Mouse (Mus musculus): ENCODE measurements at regions not wholly inside any gene's neighbourhood (a gene's known extent, or its start where the extent isn't known, plus 50 kb on each side); places are given as distances from the start of the nearest gene placed in this dataset.

DNA sequence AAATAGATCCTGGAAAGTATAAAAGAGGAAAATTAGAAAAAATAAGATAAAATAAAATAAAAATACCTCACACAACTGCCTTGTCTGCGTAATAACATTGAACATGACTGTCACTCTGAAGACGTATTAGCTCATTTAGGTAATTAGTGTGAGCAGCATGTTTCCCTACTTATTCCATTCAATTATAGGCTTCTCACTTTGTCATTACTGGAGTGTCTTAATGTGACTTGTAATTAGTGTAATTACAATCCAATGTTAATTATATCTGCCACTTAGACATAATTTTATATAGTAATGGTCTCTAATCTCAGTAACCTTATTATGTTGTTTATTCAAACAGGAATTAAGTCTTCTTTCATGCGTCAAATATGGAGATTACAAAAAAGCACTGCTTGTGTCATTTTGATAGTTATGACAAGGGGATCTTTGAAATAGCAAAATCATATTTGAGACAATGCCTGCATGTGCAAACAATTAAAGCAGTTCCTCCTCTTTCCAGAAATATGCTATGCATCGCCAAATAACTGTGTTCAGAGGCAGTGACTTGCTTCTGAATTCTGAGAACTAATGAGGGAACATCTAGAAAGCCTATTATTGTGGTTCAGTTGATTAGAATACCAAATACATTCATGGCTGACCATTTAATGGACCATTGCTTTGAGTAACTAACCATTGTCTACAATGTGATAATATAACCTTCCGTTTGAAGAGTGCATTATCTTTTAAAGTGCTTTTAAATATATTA lies 979.7 kb upstream of the Acvr2a start:
- WGBS: 51% methylated on average over 5 of the region's 5 CpGs
- H3K4me1 ChIP-seq (ENCODE audit: control insufficient read depth, insufficient read depth, low read depth, low read length): no peaks in the 10 kb centered on the region
- no peaks in the 10 kb centered on the region for H3K36me3 ChIP-seq (ENCODE audit: control insufficient read depth, insufficient read depth, low read length)
- H3K9ac ChIP-seq (ENCODE audit: low read depth, low read length): no peak overlapping the region
- no peaks in the 10 kb centered on the region for H3K27me3 ChIP-seq (replicated peaks; ENCODE audit: control insufficient read depth, insufficient read depth, low read length)
- no peaks in the 10 kb centered on the region for H3K9me3 ChIP-seq (ENCODE audit: control insufficient read depth, low read length)
- H3K4me2 ChIP-seq (ENCODE audit: low read length): no peak overlapping the region
- no peak overlapping the region for H3K4me3 ChIP-seq (ENCODE audit: low read length)
- no peak overlapping the region for H3K27ac ChIP-seq (ENCODE audit: low read depth, low read length)
- ATAC-seq: peak; percentile 80

DNA sequence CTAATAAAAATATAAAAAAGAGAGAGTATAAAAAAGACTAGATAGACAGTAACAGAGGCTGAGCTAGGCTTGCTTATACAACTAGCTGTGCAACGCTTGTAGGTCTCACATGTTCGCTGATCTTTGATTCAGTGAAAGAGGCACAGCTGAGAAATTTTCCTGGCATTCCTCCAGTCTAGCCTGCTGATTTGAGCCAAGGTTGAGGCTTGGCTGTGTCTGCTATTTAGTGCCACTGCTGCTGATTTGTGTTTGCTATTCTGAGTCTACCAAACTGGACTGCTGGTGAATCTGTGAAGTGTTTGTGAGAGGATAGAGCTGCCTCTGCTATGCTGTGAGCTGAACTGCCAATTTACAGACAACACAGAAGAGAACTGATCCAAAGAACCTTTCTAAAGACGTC lies 956.7 kb upstream of the Acvr2a start:
- WGBS: 70% methylated on average over 3 of the region's 3 CpGs
- Histone ChIP-seq H3K4me1 (ENCODE audit: control insufficient read depth, insufficient read depth, low read depth, low read length) (no peaks in the 10 kb centered on the region), H3K9ac (ENCODE audit: low read depth, low read length) (no peak overlapping the region), H3K27me3 (replicated peaks; ENCODE audit: control insufficient read depth, insufficient read depth, low read length) (no peaks in the 10 kb centered on the region), H3K36me3 (ENCODE audit: control insufficient read depth, insufficient read depth, low read length) (no peaks in the 10 kb centered on the region), H3K4me3 (ENCODE audit: low read length) (no peak overlapping the region), H3K27ac (ENCODE audit: low read depth, low read length) (no peak overlapping the region), H3K4me2 (ENCODE audit: low read length) (no peak overlapping the region), H3K9me3 (ENCODE audit: control insufficient read depth, low read length) (no peaks in the 10 kb centered on the region)
- peak; percentile 52; the same call in 1 of the 2 replicates for ATAC-seq

DNA sequence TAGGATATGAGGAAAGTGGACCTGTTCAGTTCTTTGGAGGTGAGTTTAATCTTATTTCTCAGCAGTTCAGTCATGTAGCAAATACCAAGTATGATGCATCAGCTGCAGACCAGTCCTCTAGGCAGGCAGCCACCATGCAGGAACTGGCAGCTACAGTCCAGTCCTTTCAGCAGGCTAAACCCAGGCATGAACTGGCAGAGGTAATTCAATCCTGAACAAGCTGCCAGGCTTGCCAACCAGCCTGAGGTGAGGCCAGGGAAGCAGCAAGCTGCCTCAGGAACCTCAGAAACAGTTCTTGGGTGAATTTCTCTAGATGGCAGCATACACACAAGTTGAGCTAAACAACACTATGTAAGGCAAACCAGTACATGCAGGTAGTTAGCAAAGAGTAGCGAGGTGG lies 951.5 kb upstream of the Acvr2a start:
- no peaks in the 10 kb centered on the region for H3K27me3 ChIP-seq (replicated peaks; ENCODE audit: control insufficient read depth, insufficient read depth, low read length)
- H3K36me3 ChIP-seq (ENCODE audit: control insufficient read depth, insufficient read depth, low read length): no peaks in the 10 kb centered on the region
- no peaks in the 10 kb centered on the region for H3K4me1 ChIP-seq (ENCODE audit: control insufficient read depth, insufficient read depth, low read depth, low read length)
- ATAC-seq: no peak
- H3K4me2 ChIP-seq (ENCODE audit: low read length): no peak overlapping the region
- 96% methylated on average over 1 of the region's 1 CpGs for WGBS
- H3K9me3 ChIP-seq (ENCODE audit: control insufficient read depth, low read length): no peaks in the 10 kb centered on the region
- no peak overlapping the region for H3K27ac ChIP-seq (ENCODE audit: low read depth, low read length)
- H3K9ac ChIP-seq (ENCODE audit: low read depth, low read length): no peak overlapping the region
- H3K4me3 ChIP-seq (ENCODE audit: low read length): no peak overlapping the region

DNA sequence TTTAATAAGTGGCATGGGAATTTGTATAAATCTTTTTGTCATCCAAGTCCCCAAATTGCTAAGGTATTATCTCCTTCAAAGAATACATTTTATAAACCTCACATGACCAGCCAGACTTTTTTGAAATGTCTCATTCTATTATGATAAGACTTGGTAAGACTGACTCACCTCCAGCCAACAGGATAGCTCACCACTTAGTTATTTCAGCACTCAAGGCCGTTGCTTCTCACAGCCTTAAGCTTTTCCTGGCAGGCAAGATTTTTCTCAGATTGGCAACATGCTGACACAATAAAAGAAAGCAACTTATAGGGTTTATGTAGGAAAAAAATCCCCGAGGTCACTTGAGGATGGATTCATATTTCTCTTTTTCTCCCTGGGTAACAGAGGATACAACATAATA lies 935.9 kb upstream of the Acvr2a start:
- Histone ChIP-seq H3K4me2 (ENCODE audit: low read length) (no peak overlapping the region), H3K4me1 (ENCODE audit: control insufficient read depth, insufficient read depth, low read depth, low read length) (no peaks in the 10 kb centered on the region), H3K4me3 (ENCODE audit: low read length) (no peak overlapping the region), H3K9ac (ENCODE audit: low read depth, low read length) (no peak overlapping the region), H3K36me3 (ENCODE audit: control insufficient read depth, insufficient read depth, low read length) (no peaks in the 10 kb centered on the region), H3K27ac (ENCODE audit: low read depth, low read length) (no peak overlapping the region), H3K27me3 (replicated peaks; ENCODE audit: control insufficient read depth, insufficient read depth, low read length) (no peaks in the 10 kb centered on the region), H3K9me3 (ENCODE audit: control insufficient read depth, low read length) (peaks cover 2% of the 10 kb centered on the region; the same call in 1 of the 2 replicates)
- ATAC-seq: no peak
- WGBS: 70% methylated on average over 2 of the region's 2 CpGs

DNA sequence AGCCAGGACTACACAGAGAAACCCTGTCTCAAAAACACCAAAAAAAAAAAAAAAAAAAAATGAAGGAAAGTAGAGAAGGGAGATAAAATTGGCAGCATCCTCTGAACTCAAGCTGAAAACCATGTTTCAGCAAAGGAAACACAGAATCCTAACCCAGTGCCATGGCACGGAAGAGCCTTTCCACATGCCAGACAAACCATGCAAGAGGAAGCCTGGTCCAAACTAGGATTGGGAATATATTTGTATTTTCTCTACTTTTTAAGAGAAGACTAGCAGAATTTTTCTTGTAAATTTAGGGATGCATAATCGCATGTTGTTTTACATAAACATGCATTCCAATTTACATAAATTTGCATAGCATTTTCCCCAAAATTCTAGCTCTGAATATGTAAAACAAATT lies 934.8 kb upstream of the Acvr2a start:
- Histone ChIP-seq H3K36me3 (ENCODE audit: control insufficient read depth, insufficient read depth, low read length) (no peaks in the 10 kb centered on the region), H3K4me1 (ENCODE audit: control insufficient read depth, insufficient read depth, low read depth, low read length) (no peaks in the 10 kb centered on the region), H3K27me3 (replicated peaks; ENCODE audit: control insufficient read depth, insufficient read depth, low read length) (no peaks in the 10 kb centered on the region), H3K9ac (ENCODE audit: low read depth, low read length) (no peak overlapping the region), H3K27ac (ENCODE audit: low read depth, low read length) (no peak overlapping the region), H3K4me2 (ENCODE audit: low read length) (no peak overlapping the region), H3K4me3 (ENCODE audit: low read length) (no peak overlapping the region), H3K9me3 (ENCODE audit: control insufficient read depth, low read length) (peaks cover 2% of the 10 kb centered on the region; the same call in 1 of the 2 replicates)
- 85% methylated on average over 2 of the region's 2 CpGs for WGBS
- no peak for ATAC-seq

DNA sequence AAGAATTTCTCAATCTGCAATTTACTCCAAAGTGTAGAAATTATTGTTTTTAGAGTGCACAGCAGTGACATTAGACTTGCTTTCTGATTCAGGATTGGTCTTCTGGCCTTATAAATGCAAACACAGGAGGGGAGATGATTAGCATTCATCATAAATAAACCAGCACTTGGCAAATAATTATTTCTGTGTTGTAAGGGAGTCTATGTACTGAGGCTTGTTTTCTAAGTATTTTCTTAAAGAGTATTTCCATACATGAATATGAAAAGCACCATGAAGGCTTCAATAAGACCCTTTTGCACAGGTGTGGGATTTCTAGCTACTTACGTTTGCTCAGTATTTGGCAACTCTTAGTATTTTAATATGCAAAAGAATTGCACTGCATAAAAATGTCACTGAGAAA lies 934.1 kb upstream of the Acvr2a start:
- Histone ChIP-seq H3K36me3 (ENCODE audit: control insufficient read depth, insufficient read depth, low read length) (no peaks in the 10 kb centered on the region), H3K4me3 (ENCODE audit: low read length) (no peak overlapping the region), H3K4me2 (ENCODE audit: low read length) (no peak overlapping the region), H3K9ac (ENCODE audit: low read depth, low read length) (no peak overlapping the region), H3K27me3 (replicated peaks; ENCODE audit: control insufficient read depth, insufficient read depth, low read length) (no peaks in the 10 kb centered on the region), H3K9me3 (ENCODE audit: control insufficient read depth, low read length) (peaks cover 2% of the 10 kb centered on the region; the same call in 1 of the 2 replicates), H3K27ac (ENCODE audit: low read depth, low read length) (no peak overlapping the region), H3K4me1 (ENCODE audit: control insufficient read depth, insufficient read depth, low read depth, low read length) (no peaks in the 10 kb centered on the region)
- no peak for ATAC-seq
- WGBS: 82% methylated on average over 1 of the region's 1 CpGs

DNA sequence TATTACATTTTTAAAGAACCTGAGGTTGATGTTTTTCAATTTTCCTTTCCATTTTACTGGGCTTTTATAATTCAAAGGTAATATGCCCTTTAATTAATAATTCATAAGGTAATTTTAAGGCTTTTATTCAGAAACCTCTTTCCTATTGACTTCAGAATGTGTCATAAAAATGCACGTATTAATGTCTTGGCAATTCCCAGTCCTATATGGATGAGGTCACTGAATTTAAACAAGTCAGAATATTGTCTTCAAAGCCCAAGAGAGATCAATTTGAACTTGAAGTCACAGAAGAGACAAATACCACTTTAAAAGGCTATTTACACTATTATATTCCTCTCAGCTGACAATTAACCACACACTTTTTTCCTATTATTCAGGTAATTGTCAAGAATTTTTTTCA lies 925.7 kb upstream of the Acvr2a start:
- Histone ChIP-seq H3K9ac (ENCODE audit: low read depth, low read length) (no peak overlapping the region), H3K4me3 (ENCODE audit: low read length) (no peak overlapping the region), H3K36me3 (ENCODE audit: control insufficient read depth, insufficient read depth, low read length) (no peaks in the 10 kb centered on the region), H3K4me2 (ENCODE audit: low read length) (no peak overlapping the region), H3K27ac (ENCODE audit: low read depth, low read length) (no peak overlapping the region), H3K9me3 (ENCODE audit: control insufficient read depth, low read length) (no peaks in the 10 kb centered on the region), H3K4me1 (ENCODE audit: control insufficient read depth, insufficient read depth, low read depth, low read length) (no peaks in the 10 kb centered on the region), H3K27me3 (replicated peaks; ENCODE audit: control insufficient read depth, insufficient read depth, low read length) (no peaks in the 10 kb centered on the region)
- 40% methylated on average over 1 of the region's 1 CpGs for WGBS
- ATAC-seq: no peak

DNA sequence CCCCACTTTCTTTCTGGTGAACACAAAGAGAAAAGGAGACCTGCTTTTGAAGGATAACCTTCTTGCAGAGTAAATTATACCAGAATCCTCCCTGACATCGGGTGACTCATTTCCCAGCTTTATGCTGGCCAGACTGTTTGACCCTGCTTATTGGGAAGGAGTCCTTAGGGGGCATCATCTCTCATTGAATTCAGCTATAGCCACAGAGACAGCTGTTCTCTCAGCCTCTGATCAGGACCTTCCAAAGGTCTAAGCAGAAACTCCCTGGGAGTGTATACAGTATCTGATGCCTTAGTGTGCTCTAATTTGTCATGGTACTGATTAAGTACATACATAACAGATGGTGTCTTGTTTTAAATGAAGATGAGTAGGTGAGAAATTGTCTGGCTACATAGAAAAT lies 922.5 kb upstream of the Acvr2a start:
- no peaks in the 10 kb centered on the region for H3K36me3 ChIP-seq (ENCODE audit: control insufficient read depth, insufficient read depth, low read length)
- H3K9me3 ChIP-seq (ENCODE audit: control insufficient read depth, low read length): no peaks in the 10 kb centered on the region
- H3K27ac ChIP-seq (ENCODE audit: low read depth, low read length): no peak overlapping the region
- H3K9ac ChIP-seq (ENCODE audit: low read depth, low read length): no peak overlapping the region
- no peak for ATAC-seq
- H3K4me1 ChIP-seq (ENCODE audit: control insufficient read depth, insufficient read depth, low read depth, low read length): no peaks in the 10 kb centered on the region
- H3K4me2 ChIP-seq (ENCODE audit: low read length): no peak overlapping the region
- no peaks in the 10 kb centered on the region for H3K27me3 ChIP-seq (replicated peaks; ENCODE audit: control insufficient read depth, insufficient read depth, low read length)
- WGBS: 21% methylated on average over 1 of the region's 1 CpGs
- H3K4me3 ChIP-seq (ENCODE audit: low read length): no peak overlapping the region

DNA sequence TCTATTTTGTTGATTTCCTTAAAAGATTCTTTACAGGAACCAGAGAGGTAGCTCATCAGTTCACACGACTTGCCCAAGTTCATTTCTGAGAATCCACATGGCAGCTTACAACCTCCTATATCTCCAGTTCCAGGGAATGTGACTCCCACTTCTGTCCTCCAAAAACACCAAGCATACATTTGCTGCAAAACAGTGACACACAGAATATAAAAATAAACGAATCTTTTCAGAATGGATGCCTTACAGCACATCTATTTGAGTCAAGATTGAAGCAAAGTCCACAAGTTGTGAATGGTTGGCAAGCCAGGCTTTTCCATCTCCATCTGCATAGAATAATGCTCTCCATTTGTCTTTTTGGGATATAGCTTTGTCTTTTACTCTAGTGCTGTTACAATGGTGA lies 921.0 kb upstream of the Acvr2a start:
- 92% methylated on average over 2 of the region's 2 CpGs for WGBS

DNA sequence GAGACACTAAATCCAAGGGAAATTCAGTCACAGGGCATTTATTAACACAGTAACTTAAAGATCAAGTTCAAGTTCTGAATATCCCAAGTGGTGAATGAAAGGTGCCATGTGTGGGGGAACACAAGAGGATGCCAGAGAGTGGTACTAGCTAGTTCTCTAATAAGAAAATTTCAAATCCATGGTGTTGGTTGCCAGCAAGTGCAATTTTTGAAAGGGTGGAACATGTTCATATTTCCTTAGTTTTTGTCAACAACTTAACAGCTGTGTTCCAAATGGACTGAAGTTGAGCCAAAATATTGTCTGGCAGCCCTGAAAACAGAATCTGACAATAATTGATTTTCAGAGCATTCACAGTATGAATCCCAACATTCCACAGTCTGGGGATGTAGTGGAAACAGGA lies 919.1 kb upstream of the Acvr2a start:
- Histone ChIP-seq H3K4me1 (ENCODE audit: control insufficient read depth, insufficient read depth, low read depth, low read length) (no peaks in the 10 kb centered on the region), H3K9me3 (ENCODE audit: control insufficient read depth, low read length) (no peaks in the 10 kb centered on the region), H3K9ac (ENCODE audit: low read depth, low read length) (no peak overlapping the region), H3K4me3 (ENCODE audit: low read length) (no peak overlapping the region), H3K27me3 (replicated peaks; ENCODE audit: control insufficient read depth, insufficient read depth, low read length) (no peaks in the 10 kb centered on the region), H3K36me3 (ENCODE audit: control insufficient read depth, insufficient read depth, low read length) (no peaks in the 10 kb centered on the region), H3K27ac (ENCODE audit: low read depth, low read length) (no peak overlapping the region), H3K4me2 (ENCODE audit: low read length) (no peak overlapping the region)
- ATAC-seq: no peak

More for the DNA sequence above, 921.0 kb upstream of the Acvr2a start:
- no peak overlapping the region for H3K4me3 ChIP-seq (ENCODE audit: low read length)
- H3K27me3 ChIP-seq (replicated peaks; ENCODE audit: control insufficient read depth, insufficient read depth, low read length): no peaks in the 10 kb centered on the region
- H3K9me3 ChIP-seq (ENCODE audit: control insufficient read depth, low read length): no peaks in the 10 kb centered on the region
- H3K4me2 ChIP-seq (ENCODE audit: low read length): no peak overlapping the region
- no peak overlapping the region for H3K9ac ChIP-seq (ENCODE audit: low read depth, low read length)
- no peak overlapping the region for H3K27ac ChIP-seq (ENCODE audit: low read depth, low read length)
- no peaks in the 10 kb centered on the region for H3K4me1 ChIP-seq (ENCODE audit: control insufficient read depth, insufficient read depth, low read depth, low read length)
- no peaks in the 10 kb centered on the region for H3K36me3 ChIP-seq (ENCODE audit: control insufficient read depth, insufficient read depth, low read length)
- no peak for ATAC-seq

All from hindbrain, embryonic 16.5 days (tissue).